ENCODE assay signal across 12 mouse cellular contexts in the genomic region with DNA sequence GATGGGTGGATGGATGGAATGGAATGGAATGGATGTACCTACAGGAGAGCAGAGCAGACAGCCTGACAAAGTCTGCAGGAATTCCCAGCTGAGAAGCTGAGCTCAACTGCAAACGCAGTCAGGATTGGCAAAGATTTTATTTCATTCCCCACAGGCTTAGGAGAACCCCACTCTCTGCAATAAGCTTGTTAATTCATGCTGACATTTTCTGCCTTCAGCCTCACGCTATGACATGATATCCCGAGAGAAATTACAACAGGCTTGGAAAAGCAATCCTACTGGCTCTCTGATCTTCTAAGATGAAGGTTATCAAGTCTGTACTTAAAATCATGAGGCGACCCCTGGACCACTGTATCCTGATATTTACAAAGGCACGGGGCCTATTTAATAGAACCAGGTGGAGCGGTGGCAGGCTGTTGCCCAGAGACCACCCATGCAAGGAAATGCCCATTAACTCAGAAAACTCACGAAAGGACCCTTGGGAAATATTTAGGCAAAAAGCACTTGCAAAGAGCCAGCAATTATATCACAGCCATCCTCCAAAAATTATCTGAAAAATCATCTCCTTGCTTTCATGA. TPM values are rescaled to one million over a fixed set of nuclear protein-coding genes. Genes with fewer than 3 reads are reported as not detected.
DNase-seq lines count a peak whose midpoint lies in the region; ATAC-seq and TF ChIP-seq lines count a peak whose summit lies in the region.
"Had no signal": no experiment of that assay in that cellular context is flagged by ENCODE, and none has a peak within 500 bp of the region (broad histone marks: within the 10 kb centered on the region; RNA-seq: fewer than 3 reads in every experiment).

No protein-coding gene starts in this region.

- TF ChIP-seq EP300 in CH12.LX (IDR thresholded peaks at IDR 0.05; ENCODE audit: low read length) = no peak

- in situ Hi-C loops in CH12.LX (cut with MboI; ENCODE audit: low pct_ligation_motif_present, low pct_unique_long_range_greater_than_20kb, low sequenced_read_pairs) = no loop called here

- intact Hi-C loops in heart, postnatal 25 days (cut with DNase I) = loop anchor here (5.0 kb wide), 1 partner anchor 72 kb away; no protein-coding TSS in a partner anchor

- no peak for ATAC-seq in heart, embryonic 13.5 days (ENCODE audit: extremely low read depth, insufficient number of reproducible peaks, low FRiP score, low TSS enrichment)
- no peak for ATAC-seq in embryonic facial prominence, embryonic 14.5 days (ENCODE audit: low read depth)
- ATAC-seq in limb, embryonic 15.5 days (ENCODE audit: insufficient number of reproducible peaks, low FRiP score, low TSS enrichment, low read depth) = no peak
- ATAC-seq: intestine, embryonic 16.5 days; liver, embryonic 12.5 days had no signal

- WGBS in heart, embryonic 13.5 days = 39% methylated on average over 7 of the region's 7 CpGs
- WGBS in embryonic facial prominence, embryonic 14.5 days = 30% methylated on average over 7 of the region's 7 CpGs
- 23% methylated on average over 7 of the region's 7 CpGs for WGBS in limb, embryonic 15.5 days

- H3K27ac ChIP-seq in heart, embryonic 13.5 days (replicated peaks) = peak overlapping the region; percentile 81
- no peak overlapping the region for H3K27ac ChIP-seq in CH12.LX (ENCODE audit: insufficient read depth, low read depth)
- no peak overlapping the region for H3K27ac ChIP-seq in embryonic facial prominence, embryonic 14.5 days (replicated peaks; ENCODE audit: low read depth, low read length)
- no peak overlapping the region for H3K27ac ChIP-seq in limb, embryonic 15.5 days
- H3K27ac ChIP-seq: liver, embryonic 12.5 days had no signal

- dilution Hi-C loops in CH12.LX (cut with MboI; ENCODE audit: extremely low pct_ligation_motif_present, extremely low pct_unique_long_range_greater_than_20kb, low sequenced_read_pairs) = no loop called here

- TF ChIP-seq POLR2A in CH12.LX (IDR thresholded peaks at IDR 0.05; ENCODE audit: low read depth, low read length) = no peak

- peak overlapping the region; percentile 70 for H3K9ac ChIP-seq in heart, embryonic 13.5 days
- no peak overlapping the region for H3K9ac ChIP-seq in CH12.LX (ENCODE audit: insufficient read depth, low read depth)
- no peak overlapping the region for H3K9ac ChIP-seq in embryonic facial prominence, embryonic 14.5 days (ENCODE audit: low read depth, low read length)
- H3K9ac ChIP-seq in limb, embryonic 15.5 days = no peak overlapping the region
- H3K9ac ChIP-seq: liver, embryonic 12.5 days had no signal

- H3K4me2 ChIP-seq in heart, embryonic 13.5 days = peak overlapping the region; percentile 67
- peak overlapping the region; percentile 67; the same call in 1 of the 2 replicates for H3K4me2 ChIP-seq in CH12.LX (ENCODE audit: insufficient read depth, low read depth, poor library complexity, severe bottlenecking)
- H3K4me2 ChIP-seq in embryonic facial prominence, embryonic 14.5 days (ENCODE audit: low read depth, low read length) = peak overlapping the region; percentile 48
- peak overlapping the region; percentile 37; the same call in 1 of the 2 replicates for H3K4me2 ChIP-seq in limb, embryonic 15.5 days
- H3K4me2 ChIP-seq: liver, embryonic 12.5 days had no signal

- DNase-seq in heart, postnatal 25 days (ENCODE audit: low spot score) = no peak
- no peak for DNase-seq in CH12.LX (ENCODE audit: extremely low read depth)
- peak; percentile 45 for DNase-seq in embryonic facial prominence, embryonic 14.5 days (ENCODE audit: low spot score)
- DNase-seq in cerebellum, postnatal 4 days (ENCODE audit: low spot score in 2 of 2) = no peak
- no peak for DNase-seq in urinary bladder, postnatal 4 days (ENCODE audit: low spot score in 2 of 2)
- DNase-seq in testis, postnatal 10 days (ENCODE audit: low spot score) = no peak
- DNase-seq: adrenal gland, postnatal 25 days had no signal

- TF ChIP-seq CTCF in CH12.LX (conservative IDR thresholded peaks at IDR 0.05 in 1 of 2, IDR thresholded peaks at IDR 0.05 in 1 of 2; ENCODE audit: low read depth in 2 of 2, low read length in 2 of 2) = no peak

- H3K9me3 ChIP-seq in heart, embryonic 13.5 days = no peaks in the 10 kb centered on the region
- no peaks in the 10 kb centered on the region for H3K9me3 ChIP-seq in CH12.LX (replicated peaks; ENCODE audit: low read length)
- H3K9me3 ChIP-seq in embryonic facial prominence, embryonic 14.5 days (ENCODE audit: control insufficient read depth, low read length) = no peaks in the 10 kb centered on the region
- no peaks in the 10 kb centered on the region for H3K9me3 ChIP-seq in limb, embryonic 15.5 days
- H3K9me3 ChIP-seq: liver, embryonic 12.5 days had no signal

- peak overlapping the region; percentile 44 for H3K4me3 ChIP-seq in heart, embryonic 13.5 days
- H3K4me3 ChIP-seq in CH12.LX (replicated peaks in 1 of 3; ENCODE audit: low read depth in 2 of 3, low read length in 2 of 3, poor library complexity in 1 of 3) = no peak overlapping the region
- peak overlapping the region; percentile 25 for H3K4me3 ChIP-seq in embryonic facial prominence, embryonic 14.5 days (ENCODE audit: low read depth, low read length)
- H3K4me3 ChIP-seq in limb, embryonic 15.5 days = peak overlapping the region; percentile 25
- H3K4me3 ChIP-seq: liver, embryonic 12.5 days; myocyte had no signal

- H3K79me2 ChIP-seq in CH12.LX (replicated peaks; ENCODE audit: control insufficient read depth, extremely low read depth, insufficient read depth, poor library complexity, severe bottlenecking) = no peaks in the 10 kb centered on the region

- no peak for TF ChIP-seq RAD21 in CH12.LX (IDR thresholded peaks at IDR 0.05; ENCODE audit: low read depth, low read length)

- H3K36me3 ChIP-seq in heart, embryonic 13.5 days = peaks cover 6% of the 10 kb centered on the region
- H3K36me3 ChIP-seq in CH12.LX (replicated peaks in 1 of 2; ENCODE audit: control insufficient read depth in 1 of 2, insufficient read depth in 1 of 2, low read length in 1 of 2) = no peaks in the 10 kb centered on the region
- H3K36me3 ChIP-seq in embryonic facial prominence, embryonic 14.5 days (ENCODE audit: control insufficient read depth, insufficient read depth, low read length) = no peaks in the 10 kb centered on the region
- no peaks in the 10 kb centered on the region for H3K36me3 ChIP-seq in limb, embryonic 15.5 days
- H3K36me3 ChIP-seq: liver, embryonic 12.5 days had no signal

- H3K4me1 ChIP-seq in heart, embryonic 13.5 days = peaks cover 41% of the 10 kb centered on the region
- peaks cover 0 to 2% of the 10 kb centered on the region in 2 experiments; a peak in 1 of 4 replicates for H3K4me1 ChIP-seq in CH12.LX (ENCODE audit: control insufficient read depth in 1 of 2, insufficient read depth in 2 of 2)
- 0 out of 2 replicates have a peak, but pooled peaks cover 8% of the 10 kb centered on the region for H3K4me1 ChIP-seq in embryonic facial prominence, embryonic 14.5 days (ENCODE audit: control insufficient read depth, insufficient read depth, low read length)
- H3K4me1 ChIP-seq in limb, embryonic 15.5 days = peaks cover 6% of the 10 kb centered on the region
- H3K4me1 ChIP-seq: liver, embryonic 12.5 days had no signal

- no peaks in the 10 kb centered on the region for H3K27me3 ChIP-seq in heart, embryonic 13.5 days (replicated peaks)
- H3K27me3 ChIP-seq in CH12.LX (replicated peaks) = no peaks in the 10 kb centered on the region
- no peaks in the 10 kb centered on the region for H3K27me3 ChIP-seq in embryonic facial prominence, embryonic 14.5 days (replicated peaks; ENCODE audit: control insufficient read depth, insufficient read depth, low read length)
- no peaks in the 10 kb centered on the region for H3K27me3 ChIP-seq in limb, embryonic 15.5 days
- H3K27me3 ChIP-seq: liver, embryonic 12.5 days had no signal

TF ChIP-seq in CH12.LX, 34 proteins besides CTCF, POLR2A, EP300 and RAD21:
- TF ChIP-seq JUND (conservative IDR thresholded peaks at IDR 0.05; ENCODE audit: low read depth, low read length) (no peak), SMC3 (IDR thresholded peaks at IDR 0.05; ENCODE audit: low read depth, low read length) (no peak), ZC3H11A (IDR thresholded peaks at IDR 0.05; ENCODE audit: low read depth, low read length) (no peak), JUN (IDR thresholded peaks at IDR 0.05; ENCODE audit: insufficient read depth, low read depth, low read length) (no peak), CHD1 (IDR thresholded peaks at IDR 0.05; ENCODE audit: low read depth, low read length) (no peak), E2F4 (IDR thresholded peaks at IDR 0.05; ENCODE audit: insufficient replicate concordance, low read depth, low read length) (no peak), KAT2A (IDR thresholded peaks at IDR 0.05; ENCODE audit: insufficient replicate concordance, low read length) (no peak), MAX (IDR thresholded peaks at IDR 0.05; ENCODE audit: low read length) (no peak), TBP (conservative IDR thresholded peaks at IDR 0.05; ENCODE audit: low read depth, low read length) (no peak), NELFE (IDR thresholded peaks at IDR 0.05; ENCODE audit: low read depth, low read length) (no peak), MYC (IDR thresholded peaks at IDR 0.05; ENCODE audit: low read depth, low read length) (no peak), USF2 (conservative IDR thresholded peaks at IDR 0.05; ENCODE audit: low read depth, low read length) (no peak)

RNA-seq across cellular contexts. Expression of gene Mlip, which starts 13.1 kb away (rescaled TPM):
- 72.2 and 81.4 TPM in 2 replicates for polyA plus RNA-seq in heart, embryonic 13.5 days (2015; fragmentation: Nextera tagmentation; extraction: Ambion mirVana)
- 100 to 1,000 TPM; 134 to 142 TPM for total RNA-seq in heart, postnatal 25 days (2021)
- total RNA-seq in CH12.LX (2012; rRNA removed) (not detected in 2 replicates), CH12.LX (2014; rRNA removed) (not detected in 2 replicates)
- polyA plus RNA-seq in CH12.LX (2012; ENCODE audit: insufficient read length, low read depth) = not detected in 2 replicates
- 5.2 and 17.1 TPM in 2 replicates for polyA plus RNA-seq in embryonic facial prominence, embryonic 14.5 days (2014; fragmentation: Nextera tagmentation; extraction: Ambion mirVana)
- polyA plus RNA-seq in limb, embryonic 15.5 days (2015; fragmentation: Nextera tagmentation; extraction: Ambion mirVana) = 1.3 and 7.1 TPM in 2 replicates
- polyA plus RNA-seq: liver, embryonic 12.5 days had no signal

Comparison
In these comparisons a context has a peak if more than half of its experiments do, and no peak if none do; other contexts are left out.
1. H3K4me3 ChIP-seq: peak in heart, embryonic 13.5 days (single experiment), embryonic facial prominence, embryonic 14.5 days (single experiment) and limb, embryonic 15.5 days (single experiment); none in CH12.LX (0 of 3).
2. Peak in every context shown above with its lines, with median percentiles within 50 percentile points of each other: H3K4me2 ChIP-seq.